Mouse (Mus musculus) myocyte (in vitro differentiated cells): ENCODE data around the gene Rtn4r. TPM values are rescaled to one million over a fixed set of nuclear protein-coding genes. Genes with fewer than 3 reads are reported as not detected.

Source experiments
- H3K27me3 ChIP-seq: one replicate; pipeline ENCODE4 v1.6.1; 2011; ENCODE audit not compliant: control insufficient read depth, insufficient read depth, insufficient read length
- H3K36me3 ChIP-seq: one replicate; pipeline ENCODE4 v1.6.1; 2011; ENCODE audit not compliant: control insufficient read depth, insufficient read depth
- H3K4me2 ChIP-seq: one replicate; pipeline ENCODE4 v1.6.1; 2011; ENCODE audit warnings: low read depth, control low read depth
- H3K4me3 ChIP-seq: one replicate; pipeline ENCODE4 v1.5.1; 2011; ENCODE audit warnings: mild to moderate bottlenecking, control low read depth, moderate library complexity
- H3K79me2 ChIP-seq: one replicate; pipeline ENCODE4 v1.6.1; 2011; ENCODE audit not compliant: control insufficient read depth, insufficient read depth
- H3ac ChIP-seq: one replicate; pipeline ENCODE4 v1.6.1; 2011; ENCODE audit not compliant: control insufficient read depth, insufficient read length
- CEBPB ChIP-seq: IDR thresholded peaks from 2 replicates; pipeline ENCODE4 v1.6.1; 2011; ENCODE audit warnings: mild to moderate bottlenecking, moderate library complexity; ENCODE audit not compliant: poor library complexity, insufficient read depth, severe bottlenecking
- E2F4 ChIP-seq: IDR thresholded peaks from one replicate; pipeline ENCODE4 v1.6.1; 2011; ENCODE audit warnings: mild to moderate bottlenecking, control low read depth, moderate library complexity; ENCODE audit not compliant: insufficient read depth
- MAX ChIP-seq: IDR thresholded peaks from one replicate; pipeline ENCODE4 v1.6.1; 2011; ENCODE audit warnings: low read depth, mild to moderate bottlenecking, control low read depth
- MYOD1 ChIP-seq, 3 experiments: IDR thresholded peaks; one replicate each; pipeline ENCODE4 v1.6.1; 2011; ENCODE audit warnings: control low read depth in 2 of 3, low read depth in 2 of 3, mild to moderate bottlenecking in 2 of 3, moderate library complexity in 1 of 3; ENCODE audit not compliant: insufficient read length in 2 of 3, control insufficient read depth in 1 of 3
- MYOG ChIP-seq, 3 experiments: IDR thresholded peaks; one replicate each; pipeline ENCODE4 v1.6.1; 2011; ENCODE audit warnings: control low read depth in 2 of 3, low read depth in 2 of 3, mild to moderate bottlenecking in 2 of 3; ENCODE audit not compliant: insufficient read length in 2 of 3, control insufficient read depth in 1 of 3, insufficient read depth in 1 of 3
- POLR2A ChIP-seq: IDR thresholded peaks from one replicate; pipeline ENCODE4 v1.6.1; 2011; ENCODE audit warnings: low read depth, mild to moderate bottlenecking, control low read depth, moderate library complexity; ENCODE audit not compliant: insufficient read length
- POLR2AphosphoS2 ChIP-seq: IDR thresholded peaks from one replicate; pipeline ENCODE4 v1.6.1; 2011; ENCODE audit warnings: low read depth, control low read depth; ENCODE audit not compliant: insufficient read length
- REST ChIP-seq: IDR thresholded peaks from one replicate; pipeline ENCODE4 v1.6.1; 2011; ENCODE audit warnings: mild to moderate bottlenecking, control low read depth, moderate library complexity; ENCODE audit not compliant: insufficient read depth, insufficient read length
- SRF ChIP-seq: IDR thresholded peaks from one replicate; pipeline ENCODE4 v1.6.1; 2011; ENCODE audit warnings: low read depth; ENCODE audit not compliant: control insufficient read depth, insufficient read length
- TCF12 ChIP-seq: IDR thresholded peaks from one replicate; pipeline ENCODE4 v1.6.1; 2011; ENCODE audit warnings: mild to moderate bottlenecking, control low read depth; ENCODE audit not compliant: poor library complexity, insufficient read depth, severe bottlenecking
- TCF3 ChIP-seq: IDR thresholded peaks from one replicate; pipeline ENCODE4 v1.6.1; 2011; ENCODE audit warnings: low read depth, control low read depth; ENCODE audit not compliant: insufficient read length
- USF1 ChIP-seq: IDR thresholded peaks from one replicate; pipeline ENCODE4 v1.6.1; 2011; ENCODE audit warnings: low read depth, mild to moderate bottlenecking, control low read depth, moderate library complexity
- polyA plus RNA-seq: library from polyadenylated mRNA; unstranded; fragments of >200 nt; fragmentation: generic; extraction: Trizol; gene quantifications from one replicate; pipeline ENCODE4 v1.2.1, GENCODE M21; 2012; ENCODE audit warnings: missing spikeins

The Rtn4r gene
- polyA plus RNA-seq, 1 experiment, result 0.26 TPM

GRCm38 (mm10) chr16:18173231-18173630, 45.8 kb downstream of the Rtn4r start:
- no peak for TF ChIP-seq POLR2A
- TF ChIP-seq POLR2AphosphoS2, result no peak
- TF ChIP-seq E2F4, result no peak
- TF ChIP-seq REST, result no peak
- no peak for TF ChIP-seq TCF3
- TF ChIP-seq MYOG (IDR thresholded peaks at IDR 0.05; ENCODE audit: control insufficient read depth in 1 of 3, insufficient read depth in 1 of 3, insufficient read length in 2 of 3, low read depth in 2 of 3), result no peak
- TF ChIP-seq MAX, result no peak
- no peak for TF ChIP-seq CEBPB
- TF ChIP-seq MYOD1 (IDR thresholded peaks at IDR 0.05; ENCODE audit: control insufficient read depth in 1 of 3, insufficient read length in 2 of 3, low read depth in 2 of 3), result no peak
- no peak for TF ChIP-seq TCF12
- TF ChIP-seq USF1, result no peak
- TF ChIP-seq SRF, result no peak
- H3K36me3 ChIP-seq, result no peaks in the 10 kb centered on the region
- H3ac ChIP-seq, result no peak overlapping the region
- H3K79me2 ChIP-seq, result no peaks in the 10 kb centered on the region
- H3K27me3 ChIP-seq, result peaks cover 28% of the 10 kb centered on the region
- no peak overlapping the region for H3K4me3 ChIP-seq
- H3K4me2 ChIP-seq, result no peak overlapping the region

- no peak overlapping the region for H3K4me2 ChIP-seq
- H3K27me3 ChIP-seq, result peaks cover 30% of the 10 kb centered on the region
- H3K36me3 ChIP-seq, result no peaks in the 10 kb centered on the region
- no peak overlapping the region for H3ac ChIP-seq
- TF ChIP-seq TCF12 (no peak), MAX (no peak), POLR2AphosphoS2 (no peak), SRF (no peak), CEBPB (no peak), TCF3 (no peak), MYOG (IDR thresholded peaks at IDR 0.05; ENCODE audit: control insufficient read depth in 1 of 3, insufficient read depth in 1 of 3, insufficient read length in 2 of 3, low read depth in 2 of 3) (no peak), MYOD1 (IDR thresholded peaks at IDR 0.05; ENCODE audit: control insufficient read depth in 1 of 3, insufficient read length in 2 of 3, low read depth in 2 of 3) (no peak), POLR2A (no peak), E2F4 (no peak), USF1 (no peak), REST (no peak)
- no peaks in the 10 kb centered on the region for H3K79me2 ChIP-seq
- no peak overlapping the region for H3K4me3 ChIP-seq
Measured at GRCm38 (mm10) chr16:18173788-18174187, 46.3 kb downstream of the Rtn4r start.

- peaks cover 38% of the 10 kb centered on the region for H3K27me3 ChIP-seq
- H3K4me2 ChIP-seq, result no peak overlapping the region
- no peak overlapping the region for H3K4me3 ChIP-seq
- TF ChIP-seq MYOD1 (IDR thresholded peaks at IDR 0.05; ENCODE audit: control insufficient read depth in 1 of 3, insufficient read length in 2 of 3, low read depth in 2 of 3) (no peak), USF1 (no peak), REST (no peak), POLR2A (no peak), TCF3 (no peak), E2F4 (no peak)
- no peak overlapping the region for H3ac ChIP-seq
- no peaks in the 10 kb centered on the region for H3K36me3 ChIP-seq
- H3K79me2 ChIP-seq, result no peaks in the 10 kb centered on the region
Measured at GRCm38 (mm10) chr16:18175817-18176541, 48.5 kb downstream of the Rtn4r start.

- no peak for TF ChIP-seq CEBPB
- TF ChIP-seq MAX, result no peak
- TF ChIP-seq USF1, result no peak
- TF ChIP-seq MYOD1 (IDR thresholded peaks at IDR 0.05; ENCODE audit: control insufficient read depth in 1 of 3, insufficient read length in 2 of 3, low read depth in 2 of 3), result no peak
- no peak for TF ChIP-seq POLR2A
- no peak for TF ChIP-seq MYOG (IDR thresholded peaks at IDR 0.05; ENCODE audit: control insufficient read depth in 1 of 3, insufficient read depth in 1 of 3, insufficient read length in 2 of 3, low read depth in 2 of 3)
- no peak for TF ChIP-seq SRF
- no peak for TF ChIP-seq POLR2AphosphoS2
- no peak for TF ChIP-seq TCF3
- no peak for TF ChIP-seq E2F4
- TF ChIP-seq REST, result no peak
- TF ChIP-seq TCF12, result no peak
Measured at GRCm38 (mm10) chr16:18176758-18177157, 49.3 kb downstream of the Rtn4r start.

GRCm38 (mm10) chr16:18179591-18179990, 52.1 kb downstream of the Rtn4r start:
- no peak overlapping the region for H3K4me3 ChIP-seq
- H3K36me3 ChIP-seq, result no peaks in the 10 kb centered on the region
- no peaks in the 10 kb centered on the region for H3K79me2 ChIP-seq
- no peak for TF ChIP-seq USF1
- TF ChIP-seq CEBPB, result no peak
- no peak for TF ChIP-seq POLR2AphosphoS2
- H3ac ChIP-seq, result no peak overlapping the region
- H3K27me3 ChIP-seq, result peaks cover 38% of the 10 kb centered on the region
- H3K4me2 ChIP-seq, result no peak overlapping the region

More at GRCm38 (mm10) chr16:18176758-18177157, 49.3 kb downstream of the Rtn4r start:
- no peak overlapping the region for H3ac ChIP-seq
- no peak overlapping the region for H3K4me3 ChIP-seq
- H3K27me3 ChIP-seq, result peaks cover 38% of the 10 kb centered on the region
- no peaks in the 10 kb centered on the region for H3K79me2 ChIP-seq
- H3K36me3 ChIP-seq, result no peaks in the 10 kb centered on the region
- no peak overlapping the region for H3K4me2 ChIP-seq
